Mouse (Mus musculus): ENCODE results near the gene Magi1. TPM values are rescaled to one million over a fixed set of nuclear protein-coding genes. Genes with fewer than 3 reads are reported as not detected.

The Magi1 gene
- polyA plus RNA-seq, 1 experiment from 2014 or later = 12.0 TPM

DNA sequence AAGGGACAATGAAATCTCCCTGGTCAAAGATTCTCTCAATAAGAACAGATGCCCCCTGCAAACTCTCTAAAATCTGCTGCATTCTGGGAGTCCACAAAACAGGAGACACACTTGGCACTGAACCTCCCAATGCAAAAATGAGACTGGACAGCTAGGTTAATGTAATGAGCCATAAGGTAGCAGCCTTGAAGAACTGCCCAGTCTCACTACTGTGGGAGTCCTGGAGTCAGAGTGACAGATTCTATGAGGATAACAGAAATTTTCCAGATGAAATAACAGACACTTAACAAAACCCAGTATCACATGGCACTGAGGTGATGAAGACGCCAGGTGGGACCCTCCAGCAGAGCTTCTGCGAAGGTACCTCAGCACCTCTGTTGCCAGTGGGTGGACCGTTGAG, 393.7 kb downstream of the Magi1 start:
- Histone ChIP-seq H3K27me3 (ENCODE audit: control insufficient read depth, insufficient read depth, low read length) (no peaks in the 10 kb centered on the region), H3K27ac (replicated peaks; ENCODE audit: low read depth, low read length) (no peak overlapping the region), H3K4me1 (ENCODE audit: control insufficient read depth, insufficient read depth, low read length) (no peaks in the 10 kb centered on the region), H3K9ac (replicated peaks; ENCODE audit: low read length) (no peak overlapping the region), H3K9me3 (replicated peaks; ENCODE audit: control insufficient read depth, low read length) (no peaks in the 10 kb centered on the region), H3K36me3 (replicated peaks; ENCODE audit: control insufficient read depth, insufficient read depth, low read depth, low read length) (no peaks in the 10 kb centered on the region), H3K4me2 (ENCODE audit: low read depth, low read length) (no peak overlapping the region), H3K4me3 (ENCODE audit: low read depth, low read length) (no peak overlapping the region)
- WGBS = 87% methylated on average over 3 of the region's 3 CpGs
- ATAC-seq (replicated peaks; ENCODE audit: insufficient number of reproducible peaks, low FRiP score, low TSS enrichment, low read depth) (no peak), DNase-seq (ENCODE audit: low spot score) (no peak)

DNA sequence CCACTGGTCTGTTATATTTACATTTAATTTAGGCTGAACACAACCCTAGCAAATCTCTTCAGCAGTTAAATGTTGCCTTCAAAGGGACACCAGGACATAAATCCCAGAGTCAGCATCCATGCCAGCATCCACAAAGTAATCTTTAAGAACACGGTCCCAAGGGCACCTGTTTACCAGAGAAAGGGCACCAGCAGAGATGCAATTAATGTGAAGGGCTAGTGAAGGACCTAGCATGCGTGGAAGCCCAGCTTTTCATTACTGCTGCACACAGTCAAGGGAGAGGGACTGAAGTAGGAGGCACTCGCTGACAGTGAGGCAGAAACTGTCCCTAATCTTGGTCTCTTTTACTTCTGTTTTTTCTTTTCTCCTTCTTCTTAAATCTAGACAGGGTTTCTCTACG, 406.4 kb downstream of the Magi1 start:
- Histone ChIP-seq H3K4me2 (ENCODE audit: low read depth, low read length) (no peak overlapping the region), H3K9me3 (replicated peaks; ENCODE audit: control insufficient read depth, low read length) (no peaks in the 10 kb centered on the region), H3K27ac (replicated peaks; ENCODE audit: low read depth, low read length) (no peak overlapping the region), H3K4me3 (ENCODE audit: low read depth, low read length) (no peak overlapping the region), H3K36me3 (replicated peaks; ENCODE audit: control insufficient read depth, insufficient read depth, low read depth, low read length) (no peaks in the 10 kb centered on the region), H3K9ac (replicated peaks; ENCODE audit: low read length) (no peak overlapping the region), H3K27me3 (ENCODE audit: control insufficient read depth, insufficient read depth, low read length) (no peaks in the 10 kb centered on the region), H3K4me1 (ENCODE audit: control insufficient read depth, insufficient read depth, low read length) (no peaks in the 10 kb centered on the region)
- DNase-seq (ENCODE audit: low spot score) (no peak), ATAC-seq (replicated peaks; ENCODE audit: insufficient number of reproducible peaks, low FRiP score, low TSS enrichment, low read depth) (no peak)
- 72% methylated on average over 4 of the region's 4 CpGs for WGBS

DNA sequence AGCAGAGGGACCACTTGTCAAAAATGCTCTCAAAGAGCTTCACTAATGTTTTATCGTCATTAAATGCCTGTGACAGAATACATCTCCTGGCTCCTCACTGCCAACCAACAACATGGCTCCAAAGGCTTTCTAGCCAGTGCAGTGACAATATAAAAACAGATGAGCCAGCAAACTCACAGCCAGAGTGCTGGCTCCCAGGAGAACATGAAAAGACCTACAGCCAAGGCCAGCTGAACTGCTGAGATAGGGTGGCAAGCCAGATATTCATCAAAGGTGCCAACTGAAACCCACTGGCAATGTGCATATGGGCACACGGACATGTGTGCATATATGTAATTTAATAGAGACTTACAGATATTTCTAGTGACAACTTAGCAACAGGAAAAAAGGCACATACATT, 408.8 kb downstream of the Magi1 start:
- H3K4me1 ChIP-seq (ENCODE audit: control insufficient read depth, insufficient read depth, low read length) = no peaks in the 10 kb centered on the region

DNA sequence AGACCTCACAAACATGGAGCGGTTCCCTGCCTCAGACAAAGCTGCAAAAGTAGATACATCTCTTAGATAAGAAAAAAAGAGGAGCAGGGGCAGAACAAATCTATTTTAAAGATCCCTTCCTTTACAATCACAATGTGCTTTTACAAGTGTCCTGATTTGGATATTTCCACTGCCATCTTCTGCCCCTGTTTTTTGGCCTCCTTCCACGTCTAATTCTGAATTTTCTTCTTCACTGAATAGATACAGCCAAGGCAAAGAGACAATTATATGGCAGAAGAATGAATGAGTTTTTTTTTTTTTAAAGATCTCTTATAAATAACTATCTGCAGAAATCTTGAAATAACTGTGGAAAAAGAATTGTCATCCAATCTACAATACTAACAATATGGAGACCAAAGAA, 409.3 kb downstream of the Magi1 start:
- H3K4me2 ChIP-seq (ENCODE audit: low read depth, low read length) = no peak overlapping the region
- DNase-seq (ENCODE audit: low spot score) (no peak), ATAC-seq (replicated peaks; ENCODE audit: insufficient number of reproducible peaks, low FRiP score, low TSS enrichment, low read depth) (no peak)
- H3K4me3 ChIP-seq (ENCODE audit: low read depth, low read length) = no peak overlapping the region
- H3K27me3 ChIP-seq (ENCODE audit: control insufficient read depth, insufficient read depth, low read length) = no peaks in the 10 kb centered on the region
- H3K9me3 ChIP-seq (replicated peaks; ENCODE audit: control insufficient read depth, low read length) = no peaks in the 10 kb centered on the region
- 86% methylated on average over 2 of the region's 2 CpGs for whole genome bisulfite sequencing
- no peak overlapping the region for H3K9ac ChIP-seq (replicated peaks; ENCODE audit: low read length)
- H3K27ac ChIP-seq (replicated peaks; ENCODE audit: low read depth, low read length) = no peak overlapping the region
- no peaks in the 10 kb centered on the region for H3K36me3 ChIP-seq (replicated peaks; ENCODE audit: control insufficient read depth, insufficient read depth, low read depth, low read length)
- H3K4me1 ChIP-seq (ENCODE audit: control insufficient read depth, insufficient read depth, low read length) = no peaks in the 10 kb centered on the region

More for the DNA sequence above, 408.8 kb downstream of the Magi1 start:
- no peak overlapping the region for H3K27ac ChIP-seq (replicated peaks; ENCODE audit: low read depth, low read length)
- H3K4me3 ChIP-seq (ENCODE audit: low read depth, low read length) = no peak overlapping the region
- H3K4me2 ChIP-seq (ENCODE audit: low read depth, low read length) = no peak overlapping the region
- ATAC-seq (replicated peaks; ENCODE audit: insufficient number of reproducible peaks, low FRiP score, low TSS enrichment, low read depth) (no peak), DNase-seq (ENCODE audit: low spot score) (no peak)
- no peaks in the 10 kb centered on the region for H3K9me3 ChIP-seq (replicated peaks; ENCODE audit: control insufficient read depth, low read length)
- H3K36me3 ChIP-seq (replicated peaks; ENCODE audit: control insufficient read depth, insufficient read depth, low read depth, low read length) = no peaks in the 10 kb centered on the region
- no peak overlapping the region for H3K9ac ChIP-seq (replicated peaks; ENCODE audit: low read length)
- 86% methylated on average over 2 of the region's 2 CpGs for WGBS
- H3K27me3 ChIP-seq (ENCODE audit: control insufficient read depth, insufficient read depth, low read length) = no peaks in the 10 kb centered on the region

DNA sequence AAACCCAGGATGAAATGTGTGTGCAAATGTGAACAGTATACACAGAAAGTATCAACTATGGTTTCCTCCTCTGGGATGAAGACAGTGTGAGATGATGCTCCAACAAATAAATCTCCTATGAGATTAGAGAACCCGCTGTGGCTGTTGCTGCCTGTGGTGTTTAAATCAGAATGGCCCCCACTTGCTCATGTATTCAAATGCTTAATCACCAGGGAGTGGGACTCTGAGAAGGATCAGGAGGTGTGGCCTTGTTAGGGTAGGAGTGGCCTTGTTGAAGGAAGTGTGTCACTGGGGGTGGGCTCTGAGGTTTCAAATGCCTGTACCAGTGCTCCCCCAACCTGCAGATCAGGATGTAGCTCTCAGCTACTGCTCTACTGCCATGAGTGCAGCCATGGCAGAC, 410.2 kb downstream of the Magi1 start:
- WGBS = 48% methylated on average over 1 of the region's 1 CpGs
- Histone ChIP-seq H3K4me2 (ENCODE audit: low read depth, low read length) (no peak overlapping the region), H3K27me3 (ENCODE audit: control insufficient read depth, insufficient read depth, low read length) (no peaks in the 10 kb centered on the region), H3K27ac (replicated peaks; ENCODE audit: low read depth, low read length) (no peak overlapping the region), H3K36me3 (replicated peaks; ENCODE audit: control insufficient read depth, insufficient read depth, low read depth, low read length) (no peaks in the 10 kb centered on the region), H3K9ac (replicated peaks; ENCODE audit: low read length) (no peak overlapping the region), H3K4me1 (ENCODE audit: control insufficient read depth, insufficient read depth, low read length) (no peaks in the 10 kb centered on the region), H3K9me3 (replicated peaks; ENCODE audit: control insufficient read depth, low read length) (no peaks in the 10 kb centered on the region), H3K4me3 (ENCODE audit: low read depth, low read length) (no peak overlapping the region)
- DNase-seq (ENCODE audit: low spot score) = no peak
- ATAC-seq (replicated peaks; ENCODE audit: insufficient number of reproducible peaks, low FRiP score, low TSS enrichment, low read depth) = no peak

DNA sequence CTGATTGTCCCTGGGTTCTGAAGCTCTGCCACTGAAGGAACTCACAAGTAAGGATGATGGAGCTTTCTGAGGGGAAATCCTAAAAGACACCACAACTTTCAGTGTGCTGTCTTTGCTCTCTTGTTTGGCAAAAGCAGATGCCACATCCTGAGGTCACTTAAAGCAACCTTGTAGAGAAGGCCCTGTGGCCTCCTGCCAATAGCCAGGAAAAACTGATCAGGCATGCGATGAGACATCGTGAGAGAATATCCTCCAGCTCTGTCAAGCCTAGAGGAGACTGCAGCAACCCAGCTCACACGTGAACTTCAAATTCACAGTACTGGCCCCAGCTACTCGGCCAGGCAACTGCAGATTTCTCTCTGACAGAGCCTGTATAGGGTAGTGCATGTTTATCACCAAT, 412.2 kb downstream of the Magi1 start:
- WGBS = 78% methylated on average over 4 of the region's 4 CpGs
- Histone ChIP-seq H3K4me3 (ENCODE audit: low read depth, low read length) (no peak overlapping the region), H3K9me3 (replicated peaks; ENCODE audit: control insufficient read depth, low read length) (no peaks in the 10 kb centered on the region), H3K4me2 (ENCODE audit: low read depth, low read length) (no peak overlapping the region), H3K36me3 (replicated peaks; ENCODE audit: control insufficient read depth, insufficient read depth, low read depth, low read length) (no peaks in the 10 kb centered on the region), H3K4me1 (ENCODE audit: control insufficient read depth, insufficient read depth, low read length) (no peaks in the 10 kb centered on the region), H3K27me3 (ENCODE audit: control insufficient read depth, insufficient read depth, low read length) (no peaks in the 10 kb centered on the region), H3K27ac (replicated peaks; ENCODE audit: low read depth, low read length) (no peak overlapping the region), H3K9ac (replicated peaks; ENCODE audit: low read length) (no peak overlapping the region)
- ATAC-seq (replicated peaks; ENCODE audit: insufficient number of reproducible peaks, low FRiP score, low TSS enrichment, low read depth) (no peak), DNase-seq (ENCODE audit: low spot score) (no peak)

DNA sequence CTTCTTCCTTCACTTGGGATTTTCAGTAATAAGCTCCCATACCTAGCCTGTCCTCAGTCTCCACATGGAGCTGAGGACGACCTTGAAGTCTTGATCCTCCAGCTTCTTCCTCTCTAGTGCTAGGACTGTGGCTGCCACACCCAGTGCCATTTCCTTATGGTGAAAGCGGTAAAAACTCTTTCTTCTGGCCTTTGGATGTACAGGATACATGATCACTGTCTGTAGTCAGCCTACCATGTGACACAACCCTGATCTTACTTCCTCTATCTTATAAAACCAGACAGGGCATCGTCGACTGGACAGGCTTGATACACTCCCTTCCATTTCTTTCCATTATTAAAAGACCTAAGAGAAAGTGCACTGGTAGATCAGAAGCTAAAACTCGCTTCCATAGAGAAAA, 413.7 kb downstream of the Magi1 start:
- H3K9ac ChIP-seq (replicated peaks; ENCODE audit: low read length) = no peak overlapping the region
- H3K27ac ChIP-seq (replicated peaks; ENCODE audit: low read depth, low read length) = no peak overlapping the region
- no peaks in the 10 kb centered on the region for H3K9me3 ChIP-seq (replicated peaks; ENCODE audit: control insufficient read depth, low read length)
- no peak overlapping the region for H3K4me3 ChIP-seq (ENCODE audit: low read depth, low read length)
- WGBS = 79% methylated on average over 5 of the region's 5 CpGs
- DNase-seq (ENCODE audit: low spot score) = no peak
- no peaks in the 10 kb centered on the region for H3K4me1 ChIP-seq (ENCODE audit: control insufficient read depth, insufficient read depth, low read length)
- no peaks in the 10 kb centered on the region for H3K36me3 ChIP-seq (replicated peaks; ENCODE audit: control insufficient read depth, insufficient read depth, low read depth, low read length)
- no peak for ATAC-seq (replicated peaks; ENCODE audit: insufficient number of reproducible peaks, low FRiP score, low TSS enrichment, low read depth)
- no peak overlapping the region for H3K4me2 ChIP-seq (ENCODE audit: low read depth, low read length)
- H3K27me3 ChIP-seq (ENCODE audit: control insufficient read depth, insufficient read depth, low read length) = no peaks in the 10 kb centered on the region

DNA sequence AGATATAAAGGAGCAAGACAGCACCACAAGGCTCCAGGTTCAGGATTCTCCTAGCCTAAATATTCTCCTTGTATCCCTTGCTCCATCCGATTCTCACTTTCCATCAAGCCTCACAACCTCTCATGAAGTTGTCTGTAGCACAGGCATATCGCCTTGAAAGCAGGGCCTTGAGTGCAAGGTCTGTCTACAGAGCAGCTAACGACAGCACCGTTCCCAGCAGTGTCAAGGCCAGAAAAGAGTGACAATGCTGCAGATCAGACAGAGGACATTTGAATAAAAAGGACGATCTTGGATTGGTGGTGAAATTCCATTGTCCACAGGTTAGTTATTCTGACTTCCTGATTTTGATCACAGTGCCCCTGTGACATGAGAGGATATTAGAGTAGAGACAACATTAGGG, 421.5 kb downstream of the Magi1 start:
- 95% methylated on average over 5 of the region's 5 CpGs for WGBS
- no peak for DNase-seq (ENCODE audit: low spot score)
- Histone ChIP-seq H3K27ac (replicated peaks; ENCODE audit: low read depth, low read length) (no peak overlapping the region), H3K4me2 (ENCODE audit: low read depth, low read length) (no peak overlapping the region), H3K9ac (replicated peaks; ENCODE audit: low read length) (no peak overlapping the region), H3K27me3 (ENCODE audit: control insufficient read depth, insufficient read depth, low read length) (no peaks in the 10 kb centered on the region), H3K9me3 (replicated peaks; ENCODE audit: control insufficient read depth, low read length) (no peaks in the 10 kb centered on the region), H3K36me3 (replicated peaks; ENCODE audit: control insufficient read depth, insufficient read depth, low read depth, low read length) (no peaks in the 10 kb centered on the region), H3K4me3 (ENCODE audit: low read depth, low read length) (no peak overlapping the region), H3K4me1 (ENCODE audit: control insufficient read depth, insufficient read depth, low read length) (no peaks in the 10 kb centered on the region)
- no peak for ATAC-seq (replicated peaks; ENCODE audit: insufficient number of reproducible peaks, low FRiP score, low TSS enrichment, low read depth)
